Mouse (Mus musculus) gastrocnemius, postnatal 4 days (tissue): ENCODE results near the gene Top1. TPM values are rescaled to one million over a fixed set of nuclear protein-coding genes. Genes with fewer than 3 reads are reported as not detected.

Source experiments
- DNase-seq, 2 experiments: peaks; one replicate each; pipeline ENCODE4 v3.0.0; 2021 to 2022; ENCODE audit warnings: low spot score in 2 of 2, mixed read lengths in 2 of 2
- total RNA-seq, 2 experiments: library from RNA; stranded (reverse); gene quantifications; 2 replicates each; pipeline ENCODE4 v1.2.3; 2021

Top1 gene
- total RNA-seq, 2 experiments from 2014 or later: 70.6 to 73.3 TPM

- DNase-seq: no peak
Observed at GRCm38 (mm10) chr2:160739647-160740356, 94.1 kb downstream of the Top1 start.

GRCm38 (mm10) chr2:160740521-160741156, 95.0 kb downstream of the Top1 start:
- no peak for DNase-seq

- no peak for DNase-seq
Observed at GRCm38 (mm10) chr2:160741580-160741979, 95.9 kb downstream of the Top1 start.

- DNase-seq: no peak
Observed at GRCm38 (mm10) chr2:160742161-160742609, 96.5 kb downstream of the Top1 start.

- DNase-seq: peak; percentile 51 to 76
Observed at GRCm38 (mm10) chr2:160744040-160744822, 98.5 kb downstream of the Top1 start.

GRCm38 (mm10) chr2:160744823-160745210, 99.1 kb downstream of the Top1 start:
- no peak for DNase-seq

GRCm38 (mm10) chr2:160745497-160745896, 99.8 kb downstream of the Top1 start:
- DNase-seq: no peak

GRCm38 (mm10) chr2:160746637-160747036, 100.9 kb downstream of the Top1 start:
- DNase-seq: no peak

- DNase-seq: no peak
Observed at GRCm38 (mm10) chr2:160747075-160747474, 101.4 kb downstream of the Top1 start.

- no peak for DNase-seq
Observed at GRCm38 (mm10) chr2:160756583-160757203, 111.0 kb downstream of the Top1 start.

GRCm38 (mm10) chr2:160760433-160761184, 114.9 kb downstream of the Top1 start:
- DNase-seq: peak in 1 of 2 experiments; percentile 50

GRCm38 (mm10) chr2:160763816-160764215, 118.1 kb downstream of the Top1 start:
- no peak for DNase-seq

- no peak for DNase-seq
Observed at GRCm38 (mm10) chr2:160764386-160764785, 118.7 kb downstream of the Top1 start.

GRCm38 (mm10) chr2:160765096-160765495, 119.4 kb downstream of the Top1 start:
- DNase-seq: no peak

- DNase-seq: peak in 1 of 2 experiments; percentile 63
Observed at GRCm38 (mm10) chr2:160766371-160766771, 120.7 kb downstream of the Top1 start.

- no peak for DNase-seq
Observed at GRCm38 (mm10) chr2:160767201-160767600, 121.5 kb downstream of the Top1 start.

GRCm38 (mm10) chr2:160768097-160768695, 122.5 kb downstream of the Top1 start:
- DNase-seq: no peak

GRCm38 (mm10) chr2:160768997-160769396, 123.3 kb downstream of the Top1 start:
- no peak for DNase-seq

- DNase-seq: no peak
Observed at GRCm38 (mm10) chr2:160770409-160770808, 124.7 kb downstream of the Top1 start.

GRCm38 (mm10) chr2:160770871-160771270, 125.2 kb downstream of the Top1 start:
- no peak for DNase-seq
